Mouse (Mus musculus): Measurements from ENCODE around the gene Mylk.

The Mylk gene

DNA sequence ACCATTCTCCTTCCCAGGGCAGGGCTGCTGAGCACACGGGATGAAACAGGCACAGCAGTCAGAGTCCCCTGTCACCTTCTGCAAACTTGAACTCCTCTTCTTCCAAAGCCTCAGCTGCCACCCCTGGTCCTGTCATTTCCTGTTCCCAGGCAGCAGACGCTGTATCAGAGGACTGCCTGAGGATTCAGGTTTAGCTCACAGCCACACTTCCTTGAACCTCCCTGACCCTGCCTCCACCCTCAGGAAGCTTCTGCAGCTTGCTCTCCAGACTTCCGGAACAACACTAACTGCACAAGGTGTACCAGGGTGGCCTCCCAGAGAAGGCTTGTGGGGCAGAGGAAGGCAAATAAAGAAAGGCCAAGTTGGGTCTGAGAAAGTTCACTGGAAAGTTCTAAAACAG, 102.6 kb downstream of the Mylk start:
- no peak for DNase-seq (ENCODE audit: low read depth, low spot score)

DNA sequence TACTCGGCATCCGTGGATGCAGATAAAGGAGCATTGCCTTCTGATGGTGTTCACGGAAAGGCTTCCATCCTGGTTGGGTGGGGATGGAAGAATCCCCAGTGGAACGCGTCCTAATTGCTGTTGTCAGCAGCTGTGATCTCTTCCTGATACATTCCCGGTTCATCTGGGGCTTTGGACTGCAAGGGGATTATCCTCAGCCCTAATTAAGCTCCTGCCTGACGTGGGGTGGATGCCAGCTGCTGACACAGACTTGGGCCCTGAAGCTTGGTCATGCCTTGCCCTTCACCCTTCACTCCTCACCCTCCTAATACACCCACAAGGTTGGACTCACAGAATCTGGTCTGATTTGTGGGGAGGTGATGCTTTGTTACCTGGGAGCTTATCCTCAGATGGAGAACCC, 109.1 kb downstream of the Mylk start:
- no peak for DNase-seq (ENCODE audit: low read depth, low spot score)

DNA sequence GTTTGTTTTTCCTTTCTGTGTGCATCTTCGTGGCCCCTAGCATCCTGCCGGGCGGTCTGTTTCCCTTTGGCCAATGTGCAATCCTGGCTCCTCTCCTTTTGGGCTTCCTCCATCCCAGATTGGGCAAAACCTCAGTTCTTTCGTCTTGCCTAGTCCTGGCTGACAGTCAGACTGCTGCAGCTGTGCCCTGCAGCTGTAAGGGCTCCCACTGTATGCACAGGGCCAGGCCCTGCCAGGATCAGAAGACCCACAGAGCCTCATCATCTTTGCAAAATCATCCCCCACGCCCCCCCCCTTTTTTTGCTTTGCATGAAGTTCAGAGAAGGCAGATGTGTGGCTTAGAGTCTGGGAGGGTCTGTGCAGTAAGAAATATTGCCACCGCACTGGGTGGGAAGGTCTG, 110.1 kb downstream of the Mylk start:
- DNase-seq (ENCODE audit: low read depth, low spot score), result no peak

GRCm38 (mm10) chr16:34855751-34856150, 110.7 kb downstream of the Mylk start:
- no peak for DNase-seq (ENCODE audit: low read depth, low spot score)

DNA sequence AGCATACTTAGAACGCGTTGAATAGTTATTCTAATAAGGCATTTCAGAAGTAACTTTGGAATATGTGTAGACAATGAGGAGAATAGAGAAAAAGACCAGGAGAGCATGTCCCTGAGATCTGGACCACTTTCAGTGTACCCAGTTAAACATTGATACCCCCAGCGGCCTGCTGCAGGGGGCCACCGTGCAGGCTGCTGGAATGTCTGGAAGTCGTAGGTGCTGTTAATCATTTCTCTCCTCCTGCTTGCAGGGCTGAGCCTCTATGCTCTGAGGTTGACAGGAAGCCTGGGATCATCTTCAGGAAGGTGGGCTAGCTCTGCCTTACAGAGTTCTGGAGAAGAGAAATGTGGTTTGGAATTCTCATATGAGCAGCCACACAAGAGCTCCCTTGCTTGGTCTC, 112.6 kb downstream of the Mylk start:
- DNase-seq (ENCODE audit: low read depth, low spot score), result no peak

- no peak for DNase-seq (ENCODE audit: low read depth, low spot score)
Measured at GRCm38 (mm10) chr16:34860761-34861160, 115.8 kb downstream of the Mylk start.

GRCm38 (mm10) chr16:34861744-34862365, 116.8 kb downstream of the Mylk start:
- no peak for DNase-seq (ENCODE audit: low read depth, low spot score)

DNA sequence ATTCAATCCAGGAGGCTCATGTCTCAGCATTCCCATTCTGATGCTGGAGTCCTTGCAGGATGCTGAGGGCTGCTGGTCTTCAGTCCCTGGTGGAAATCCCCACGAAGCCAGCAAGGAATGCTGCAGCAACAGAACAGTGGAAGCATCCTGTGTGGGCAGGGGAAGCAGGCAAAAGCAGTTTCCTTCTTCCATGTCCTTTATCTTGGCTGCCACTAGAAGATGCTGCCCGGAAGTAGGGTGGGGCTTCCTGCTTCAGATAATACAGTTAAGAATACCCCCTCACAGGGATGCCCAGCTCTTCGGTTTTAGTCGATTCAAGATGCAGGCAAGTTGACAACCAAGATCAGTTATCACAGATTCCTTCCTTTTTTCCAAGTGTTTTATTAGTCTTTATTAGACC, 120.4 kb downstream of the Mylk start:
- no peak for DNase-seq (ENCODE audit: low read depth, low spot score)

- peak; percentile 44 for DNase-seq (ENCODE audit: low read depth, low spot score)
Measured at GRCm38 (mm10) chr16:34867217-34867616, 122.2 kb downstream of the Mylk start.

- DNase-seq (ENCODE audit: low read depth, low spot score), result no peak
Measured at GRCm38 (mm10) chr16:34880031-34880778, 135.2 kb downstream of the Mylk start.

GRCm38 (mm10) chr16:34880815-34881214, 135.8 kb downstream of the Mylk start:
- no peak for DNase-seq (ENCODE audit: low read depth, low spot score)

DNA sequence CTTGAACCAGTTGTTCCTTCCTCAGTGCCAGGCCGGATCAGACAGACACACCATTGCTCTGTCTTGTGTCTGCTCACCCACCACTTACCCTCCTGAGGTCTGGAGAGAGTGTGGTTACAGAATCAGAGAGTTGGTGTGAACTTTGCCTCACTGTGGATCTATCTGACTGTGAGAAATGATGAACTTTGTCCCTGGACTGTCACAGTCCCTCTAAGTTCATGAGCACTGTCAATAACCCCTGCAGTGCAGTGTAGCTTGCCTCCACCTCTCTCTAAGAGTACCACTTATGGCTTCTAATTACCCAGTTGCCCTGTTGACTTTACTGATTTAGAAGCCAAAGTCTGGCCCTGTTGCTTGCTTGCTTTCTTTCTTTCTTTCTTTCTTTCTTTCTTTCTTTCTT, 142.0 kb downstream of the Mylk start:
- DNase-seq (ENCODE audit: low read depth, low spot score), result no peak

DNA sequence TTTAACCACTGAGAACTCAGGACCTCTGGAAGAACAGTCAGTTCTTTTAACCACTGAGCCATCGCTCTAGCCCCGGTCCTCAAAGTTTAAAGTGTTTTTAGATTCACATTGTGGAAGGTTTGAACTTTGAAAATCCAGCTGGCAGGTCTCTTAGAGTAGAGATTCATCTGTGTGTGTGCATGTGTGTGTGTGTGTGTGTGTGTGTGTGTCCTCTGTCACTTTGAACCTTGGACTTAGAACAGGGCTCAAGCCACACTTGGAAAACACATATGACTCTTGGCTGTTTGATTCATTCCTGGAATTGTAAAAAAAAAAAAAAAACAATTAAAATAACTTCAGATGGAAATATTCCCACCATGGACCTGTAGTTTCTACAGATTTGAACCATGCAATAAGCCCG, 149.0 kb downstream of the Mylk start:
- no peak for DNase-seq (ENCODE audit: low read depth, low spot score)

DNA sequence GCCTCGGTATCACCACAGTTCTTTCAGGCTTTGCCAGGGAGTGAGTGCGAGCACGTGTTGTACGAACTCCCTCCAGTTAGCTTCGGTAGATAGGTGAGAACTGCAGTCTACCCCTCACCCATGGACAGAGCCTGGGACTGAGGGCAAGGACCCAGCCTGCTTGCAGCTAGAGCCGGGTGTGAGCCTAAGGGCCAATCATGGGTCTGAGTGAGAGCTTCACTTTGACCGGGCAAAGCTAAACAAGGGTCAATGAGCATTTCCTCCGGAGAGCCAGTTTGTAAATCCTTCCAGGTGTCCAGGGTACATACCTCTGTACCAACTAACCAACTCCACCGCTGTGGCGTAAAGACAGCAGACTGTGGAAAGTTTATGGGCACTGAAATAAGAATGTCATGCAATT, 150.9 kb downstream of the Mylk start:
- no peak for DNase-seq (ENCODE audit: low read depth, low spot score)

DNA sequence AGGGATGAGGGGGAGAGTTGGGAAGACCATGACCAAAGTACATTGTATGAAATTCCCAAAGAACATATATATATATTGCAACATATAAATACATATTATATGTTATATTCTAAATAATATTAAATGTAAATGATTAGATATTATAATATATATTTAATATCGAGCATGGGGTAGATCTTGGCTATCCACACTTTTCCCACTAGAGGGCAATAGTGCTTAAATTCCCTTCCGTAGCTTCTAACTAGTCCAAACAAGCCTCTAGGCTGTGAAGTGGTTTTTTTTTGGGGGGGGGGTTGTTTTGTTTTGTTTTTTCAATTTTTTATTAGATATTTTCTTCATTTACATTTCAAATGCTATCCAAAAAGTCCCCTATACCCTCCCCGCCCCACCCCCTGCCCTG, 152.0 kb downstream of the Mylk start:
- no peak for DNase-seq (ENCODE audit: low read depth, low spot score)

GRCm38 (mm10) chr16:34898057-34898789, 153.2 kb downstream of the Mylk start:
- DNase-seq (ENCODE audit: low read depth, low spot score), result no peak

DNA sequence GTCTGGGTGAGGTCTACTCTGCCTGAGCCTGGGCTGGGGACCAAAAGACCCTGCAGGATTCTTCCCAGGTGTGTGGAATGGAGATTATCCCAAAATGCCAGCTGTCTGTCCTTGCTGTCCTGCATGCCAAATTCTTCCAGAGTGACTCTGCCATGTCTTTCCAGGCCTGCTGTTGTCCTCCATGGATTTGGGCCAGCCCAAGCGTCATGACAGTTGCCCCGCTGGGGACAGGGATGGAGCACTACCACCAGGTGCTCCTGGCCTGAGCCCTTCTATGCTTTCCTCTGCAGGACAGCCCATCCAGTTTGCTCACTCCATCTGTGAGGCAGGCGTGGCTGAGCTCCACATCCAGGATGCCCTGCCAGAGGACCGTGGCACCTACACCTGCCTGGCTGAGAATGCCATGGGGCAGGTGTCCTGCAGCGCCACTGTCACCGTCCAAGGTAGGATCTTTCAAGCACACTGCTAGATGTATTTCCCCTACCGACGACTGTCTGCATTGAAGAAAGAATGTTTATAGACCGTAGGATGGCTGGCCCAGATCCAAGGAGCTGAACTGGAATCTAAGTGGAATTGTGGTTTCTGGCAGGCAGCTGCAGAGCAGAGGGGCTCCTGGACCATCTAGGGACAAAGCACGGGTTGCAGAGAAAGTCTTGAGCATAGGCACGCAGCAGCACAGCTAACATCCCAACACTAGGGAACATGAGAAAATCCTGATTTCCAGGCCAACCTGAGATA, 154.2 kb downstream of the Mylk start:
- no peak for DNase-seq (ENCODE audit: low read depth, low spot score)

GRCm38 (mm10) chr16:34899997-34900396, 155.0 kb downstream of the Mylk start:
- no peak for DNase-seq (ENCODE audit: low read depth, low spot score)

DNA sequence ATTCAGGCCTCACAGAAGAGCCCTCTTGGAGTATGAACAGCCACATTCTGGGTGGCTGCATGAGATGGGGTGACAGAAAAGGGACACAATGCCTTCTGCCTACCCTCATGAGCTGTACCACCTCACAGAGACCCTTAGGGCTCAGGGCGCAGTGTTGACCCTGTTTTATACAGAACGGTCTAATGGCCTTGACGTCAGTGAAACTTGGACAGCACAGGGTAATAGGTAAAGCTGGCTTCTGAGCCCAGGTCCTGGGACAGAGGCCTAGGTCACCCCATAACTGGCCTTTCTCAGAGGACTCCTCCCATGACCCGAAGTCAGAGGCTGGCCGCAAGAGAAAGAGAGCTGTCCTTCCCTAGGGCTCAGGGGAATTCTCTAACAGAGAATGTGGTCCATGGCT, 155.5 kb downstream of the Mylk start:
- DNase-seq (ENCODE audit: low read depth, low spot score), result no peak

GRCm38 (mm10) chr16:34901031-34901430, 156.0 kb downstream of the Mylk start:
- no peak for DNase-seq (ENCODE audit: low read depth, low spot score)

GRCm38 (mm10) chr16:34901611-34902293, 156.7 kb downstream of the Mylk start:
- no peak for DNase-seq (ENCODE audit: low read depth, low spot score)

DNA sequence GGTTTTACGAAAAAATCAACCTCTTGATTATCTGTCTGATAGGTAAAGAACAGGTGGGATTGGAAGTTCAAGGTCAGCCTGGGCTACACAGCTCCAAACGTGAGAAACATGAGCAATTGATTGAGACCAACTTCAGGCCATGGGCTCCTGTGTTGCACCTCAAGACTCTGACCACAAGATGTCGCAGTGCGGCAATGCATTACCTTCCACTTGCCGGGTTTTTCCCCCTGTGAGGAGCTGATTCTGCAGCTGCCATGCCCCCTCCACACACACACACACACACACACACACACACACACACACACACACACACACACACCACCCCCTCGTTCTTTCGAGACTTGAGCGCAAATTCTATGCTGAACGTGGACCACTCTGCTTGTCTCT, 157.3 kb downstream of the Mylk start:
- peak; percentile 53 for DNase-seq (ENCODE audit: low read depth, low spot score)

Measured in ES-CJ7 (cell line).